Mouse (Mus musculus): ENCODE measurements around the gene Gan.

DNA sequence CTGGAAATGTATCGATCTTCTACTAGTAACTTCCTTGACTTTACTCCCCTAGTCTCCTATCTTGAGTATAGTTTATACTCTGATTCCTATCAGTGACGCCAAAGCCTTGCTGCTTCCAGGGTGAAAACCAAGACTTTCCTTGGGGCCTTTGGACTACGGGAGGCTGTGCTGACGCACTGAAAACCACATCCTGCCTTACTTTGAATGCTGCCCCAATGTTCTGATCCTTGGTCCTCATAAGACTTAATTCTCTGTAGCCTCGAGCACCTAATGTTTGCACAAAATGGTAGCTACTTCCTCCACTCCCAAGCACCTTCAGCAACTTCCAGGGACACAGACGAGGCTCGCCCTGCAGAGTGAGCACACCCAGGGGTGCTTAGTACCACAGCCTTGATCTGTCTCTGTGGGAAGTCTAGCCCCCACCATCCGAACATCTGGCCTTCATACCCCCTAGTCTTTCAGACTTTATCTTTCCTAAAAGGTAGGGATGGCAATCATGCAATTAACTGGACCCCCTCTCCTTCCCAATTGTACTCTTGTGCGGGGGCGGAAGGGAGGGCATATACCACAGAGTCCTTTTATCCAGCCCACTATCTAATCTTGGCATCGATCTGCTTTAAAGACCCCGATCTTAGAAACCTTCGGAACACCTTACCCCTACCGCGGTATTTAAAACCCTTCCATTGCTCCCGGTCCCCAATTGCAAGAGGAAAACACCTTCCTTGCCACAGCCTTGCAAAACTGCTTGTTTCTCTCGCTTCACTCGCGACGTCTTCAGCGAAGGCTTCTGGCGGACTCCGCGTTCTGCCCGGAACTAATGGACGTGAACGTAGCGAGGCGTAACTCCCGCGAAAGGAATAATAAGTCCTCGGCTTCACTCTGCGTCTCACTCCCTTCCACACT lies 818 bp upstream of the Gan start:
- no peak for TF ChIP-seq GATA1 (IDR thresholded peaks at IDR 0.05; ENCODE audit: borderline replicate concordance, low read length)
- TF ChIP-seq FLI1 (IDR thresholded peaks at IDR 0.05; ENCODE audit: low read length) = no peak
